Mouse (Mus musculus) stomach, embryonic 16.5 days (tissue): ENCODE results near the gene Cabp1. TPM values are rescaled to one million over a fixed set of nuclear protein-coding genes. Genes with fewer than 3 reads are reported as not detected.

Source experiments
- ATAC-seq: fragments of 200-750 bp; cut with Nextera tagmentation; 2 replicates; pipeline ENCODE4 v1.8.0; 2017; ENCODE audit warnings: moderate number of reproducible peaks, moderate TSS enrichment; ENCODE audit not compliant: insufficient read depth, low FRiP score
- H3K27ac ChIP-seq: fragments of 300-500 bp; sonication (generic); 2 replicates; pipeline ENCODE4 v1.5.1; 2014; ENCODE audit warnings: low read length
- H3K27me3 ChIP-seq: fragments of 300-500 bp; sonication (generic); 2 replicates; pipeline ENCODE4 v1.6.1; 2014; ENCODE audit warnings: low read length, control low read depth, mixed read lengths; ENCODE audit not compliant: control insufficient read depth, insufficient read depth
- H3K36me3 ChIP-seq: fragments of 300-500 bp; sonication (generic); 2 replicates; pipeline ENCODE4 v1.6.1; 2014; ENCODE audit warnings: low read length; ENCODE audit not compliant: control insufficient read depth, insufficient read depth
- H3K4me1 ChIP-seq: fragments of 300-500 bp; sonication (generic); 2 replicates; pipeline ENCODE4 v1.6.1; 2014; ENCODE audit warnings: low read length, control low read depth, mixed read lengths; ENCODE audit not compliant: control insufficient read depth, insufficient read depth
- H3K4me2 ChIP-seq: fragments of 300-500 bp; sonication (generic); 2 replicates; pipeline ENCODE4 v1.6.1; 2014; ENCODE audit warnings: low read depth, low read length, mixed read lengths
- H3K4me3 ChIP-seq: fragments of 300-500 bp; sonication (generic); replicated peaks from 2 replicates; pipeline ENCODE4 v1.5.1; 2014; ENCODE audit warnings: mild to moderate bottlenecking, low read length
- H3K9ac ChIP-seq: fragments of 300-500 bp; sonication (generic); 2 replicates; pipeline ENCODE4 v1.6.1; 2014; ENCODE audit warnings: low read length
- H3K9me3 ChIP-seq: fragments of 300-500 bp; sonication (generic); replicated peaks from 2 replicates; pipeline ENCODE4 v1.6.1; 2016; ENCODE audit warnings: low read length, control low read depth; ENCODE audit not compliant: control insufficient read depth
- WGBS: fragments of 180-500 bp; shearing (Covaris S2); extraction: QIAGEN DNeasy Blood & Tissue Kit; methylation state at CpG from one replicate; pipeline ENCODE4 v1.1.7; 2014; 5-methylcytosine and 5-hydroxymethylcytosine counted together
- polyA plus RNA-seq: library from polyadenylated mRNA; unstranded; fragments of >200 nt; fragmentation: Nextera tagmentation; extraction: Ambion mirVana; gene quantifications from 2 replicates; pipeline ENCODE4 v1.2.1, GENCODE M21; 2015

The Cabp1 gene
- 0.65 and 1.4 TPM in 2 replicates for polyA plus RNA-seq

- Histone ChIP-seq H3K9ac (peak within 1 kb of the TSS; percentile 65), H3K36me3 (no peaks in the 10 kb centered on the region), H3K4me1 (peaks cover 15% of the 10 kb centered on the region), H3K9me3 (no peaks in the 10 kb centered on the region), H3K4me2 (peak within 1 kb of the TSS; percentile 100), H3K27me3 (peaks cover 37% of the 10 kb centered on the region), H3K27ac (no peak within 1 kb of the TSS), H3K4me3 (peak within 1 kb of the TSS; percentile 57)
- WGBS = under 1% methylated on average over 104 of the region's 116 CpGs
- peak; percentile 37; the same call in 1 of the 2 replicates for ATAC-seq
Measured at GRCm38 (mm10) chr5:115193669-115194625, at the start of gene Cabp1. Gene Cabp1 (minus strand): TSS chr5:115194381.

DNA sequence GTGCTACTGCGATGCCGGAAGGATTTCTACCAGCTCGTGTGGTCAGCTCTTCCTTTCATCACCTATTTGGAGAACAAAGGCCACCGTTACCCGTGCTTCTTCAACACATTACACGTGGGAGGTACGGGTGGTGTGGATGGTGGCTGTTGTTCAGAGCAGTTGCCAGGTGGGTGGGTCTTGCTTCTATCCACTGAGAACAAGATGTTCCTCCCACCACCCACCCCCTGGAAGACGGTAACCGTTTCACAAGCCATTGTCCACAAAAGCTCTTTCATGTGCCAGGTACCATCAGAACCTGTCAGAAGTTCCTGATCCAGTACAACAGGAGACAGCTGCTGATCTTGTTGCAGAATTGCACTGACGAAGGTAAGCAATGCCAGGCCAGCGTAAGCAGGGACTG lies 46.0 kb upstream of the Cabp1 start:
- Histone ChIP-seq H3K4me3 (no peak overlapping the region), H3K36me3 (peaks cover 23% of the 10 kb centered on the region), H3K9me3 (no peaks in the 10 kb centered on the region), H3K27ac (no peak overlapping the region), H3K9ac (no peak overlapping the region), H3K27me3 (no peaks in the 10 kb centered on the region), H3K4me2 (no peak overlapping the region), H3K4me1 (peaks cover 8% of the 10 kb centered on the region)
- ATAC-seq = no peak
- 84% methylated on average over 11 of the region's 11 CpGs for WGBS

DNA sequence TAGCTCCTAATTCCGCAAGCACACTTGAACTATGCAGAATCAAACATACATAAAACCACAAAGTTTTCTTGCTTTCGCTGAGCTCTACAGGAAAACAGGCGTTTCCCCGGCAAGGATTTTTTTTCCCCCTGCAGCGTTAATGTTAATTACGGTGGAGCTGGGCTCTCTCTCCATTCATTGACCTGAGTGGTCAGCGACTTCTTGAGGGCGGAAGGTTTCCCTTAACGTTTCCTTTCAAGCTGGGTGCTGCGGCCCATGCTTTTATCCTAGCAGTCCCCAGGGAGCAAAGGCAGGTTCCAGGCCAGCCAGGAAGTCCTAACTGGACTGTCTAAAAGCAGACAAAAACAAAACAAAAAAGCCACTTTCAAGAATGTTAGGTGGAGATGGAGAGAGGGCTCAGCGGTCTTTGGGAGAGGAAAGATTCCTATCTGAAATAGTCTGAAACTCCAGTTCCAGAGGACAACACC lies 44.6 kb upstream of the Cabp1 start:
- Histone ChIP-seq H3K36me3 (peaks cover 23% of the 10 kb centered on the region), H3K9ac (peak overlapping the region; percentile 89), H3K9me3 (no peaks in the 10 kb centered on the region), H3K4me3 (peak overlapping the region; percentile 84), H3K27me3 (no peaks in the 10 kb centered on the region), H3K4me2 (peak overlapping the region; percentile 75), H3K27ac (no peak overlapping the region), H3K4me1 (peaks cover 10% of the 10 kb centered on the region)
- 9% methylated on average over 11 of the region's 11 CpGs for WGBS
- ATAC-seq = no peak

- peak overlapping the region; percentile 84 for H3K4me3 ChIP-seq
- ATAC-seq = peak; percentile 86
- peaks cover 20% of the 10 kb centered on the region for H3K36me3 ChIP-seq
- H3K4me1 ChIP-seq = peaks cover 10% of the 10 kb centered on the region
- peak overlapping the region; percentile 75 for H3K4me2 ChIP-seq
- peak overlapping the region; percentile 89 for H3K9ac ChIP-seq
- H3K27ac ChIP-seq = peak overlapping the region; percentile 65
- no peaks in the 10 kb centered on the region for H3K27me3 ChIP-seq
- WGBS = under 1% methylated on average over 88 of the region's 88 CpGs
- no peaks in the 10 kb centered on the region for H3K9me3 ChIP-seq
Measured at GRCm38 (mm10) chr5:115237803-115238728, 43.9 kb upstream of the Cabp1 start.

DNA sequence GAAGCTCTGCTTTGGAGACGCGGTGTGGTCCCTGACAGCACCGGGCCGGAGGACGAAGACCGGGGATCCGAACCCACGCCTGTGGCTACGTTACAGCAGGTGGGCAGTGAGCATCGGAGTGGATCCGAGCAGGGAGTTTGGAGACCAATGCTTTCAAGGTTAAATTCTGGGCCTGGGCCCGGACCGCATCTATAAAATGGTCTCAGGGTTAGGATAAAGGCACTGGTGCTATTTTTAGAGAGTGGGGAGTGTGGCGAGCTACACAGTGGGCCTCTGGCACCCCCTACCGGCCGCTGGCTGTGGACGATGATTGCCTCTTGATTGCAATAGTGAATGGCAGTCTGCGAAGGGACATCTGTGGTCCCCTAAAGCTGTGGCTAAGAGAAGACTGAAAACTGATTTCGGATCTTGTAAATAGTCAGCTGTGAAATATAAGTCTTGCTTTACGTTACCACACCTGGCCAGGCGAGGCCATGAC lies 41.6 kb upstream of the Cabp1 start, which contains the start of gene Pop5:
Gene Pop5, plus strand, starts transcription at position 51 of the 478 bp plus-strand sequence.
- Histone ChIP-seq H3K9ac (peak within 1 kb of the TSS; percentile 77), H3K27me3 (0 out of 2 replicates have a peak, but pooled peaks cover 2% of the 10 kb centered on the region), H3K9me3 (no peaks in the 10 kb centered on the region), H3K4me2 (peak within 1 kb of the TSS; percentile 84), H3K4me3 (peak within 1 kb of the TSS; percentile 69), H3K36me3 (peaks cover 7% of the 10 kb centered on the region; the same call in 1 of the 2 replicates), H3K4me1 (peaks cover 10% of the 10 kb centered on the region), H3K27ac (peak within 1 kb of the TSS; percentile 31; the same call in 1 of the 2 replicates)
- peak; percentile 64 for ATAC-seq
- WGBS = under 1% methylated on average over 21 of the region's 21 CpGs

- H3K27ac ChIP-seq = peak overlapping the region; percentile 31; the same call in 1 of the 2 replicates
- no peaks in the 10 kb centered on the region for H3K9me3 ChIP-seq
Measured at GRCm38 (mm10) chr5:115235323-115235771, 41.2 kb upstream of the Cabp1 start.

GRCm38 (mm10) chr5:115234519-115234918 lies 40.3 kb upstream of the Cabp1 start:
- WGBS = 73% methylated on average over 6 of the region's 6 CpGs
- Histone ChIP-seq H3K9ac (no peak overlapping the region), H3K4me3 (no peak overlapping the region), H3K27ac (no peak overlapping the region), H3K4me2 (no peak overlapping the region), H3K9me3 (no peaks in the 10 kb centered on the region), H3K36me3 (no peaks in the 10 kb centered on the region), H3K27me3 (0 out of 2 replicates have a peak, but pooled peaks cover 2% of the 10 kb centered on the region), H3K4me1 (peaks cover 10% of the 10 kb centered on the region)
- no peak for ATAC-seq

More at GRCm38 (mm10) chr5:115235323-115235771, 41.2 kb upstream of the Cabp1 start:
- H3K27me3 ChIP-seq = 0 out of 2 replicates have a peak, but pooled peaks cover 2% of the 10 kb centered on the region
- H3K9ac ChIP-seq = peak overlapping the region; percentile 77
- peak overlapping the region; percentile 84 for H3K4me2 ChIP-seq
- peak; percentile 39; the same call in 1 of the 2 replicates for ATAC-seq
- peaks cover 4% of the 10 kb centered on the region; the same call in 1 of the 2 replicates for H3K36me3 ChIP-seq
- under 1% methylated on average over 45 of the region's 45 CpGs for WGBS
- H3K4me1 ChIP-seq = peaks cover 10% of the 10 kb centered on the region
- peak overlapping the region; percentile 69 for H3K4me3 ChIP-seq

- Histone ChIP-seq H3K9ac (no peak overlapping the region), H3K4me1 (peaks cover 4% of the 10 kb centered on the region), H3K27me3 (0 out of 2 replicates have a peak, but pooled peaks cover 2% of the 10 kb centered on the region), H3K4me2 (no peak overlapping the region), H3K4me3 (no peak overlapping the region), H3K27ac (no peak overlapping the region), H3K36me3 (no peaks in the 10 kb centered on the region), H3K9me3 (no peaks in the 10 kb centered on the region)
- no peak for ATAC-seq
- WGBS = 87% methylated on average over 14 of the region's 14 CpGs
Measured at GRCm38 (mm10) chr5:115233031-115233780, 39.0 kb upstream of the Cabp1 start.
